Mouse (Mus musculus): Measurements from ENCODE around the gene Olfr957. TPM values are rescaled to one million over a fixed set of nuclear protein-coding genes. Genes with fewer than 3 reads are reported as not detected.

The Olfr957 gene
- not detected in 2 replicates for polyA plus RNA-seq (2015; fragmentation: Nextera tagmentation; extraction: Ambion mirVana)

GRCm38 (mm10) chr9:39515531-39515930 is at the start of gene Olfr957:
Gene Olfr957, minus strand, starts transcription at chr9:39515809.
- Histone ChIP-seq H3K9me3 (no peaks in the 10 kb centered on the region), H3K36me3 (no peaks in the 10 kb centered on the region), H3K27ac (no peak within 1 kb of the TSS), H3K4me2 (replicated peaks) (no peak within 1 kb of the TSS), H3K4me1 (peaks cover 4% of the 10 kb centered on the region), H3K4me3 (no peak within 1 kb of the TSS), H3K27me3 (no peaks in the 10 kb centered on the region), H3K9ac (no peak within 1 kb of the TSS)
- 40% methylated on average over 3 of the region's 3 CpGs for WGBS
- ATAC-seq (ENCODE audit: low FRiP score, low read depth) = peak; percentile 32; the same call in 1 of the 2 replicates

GRCm38 (mm10) chr9:39558349-39558647 is 42.7 kb upstream of the Olfr957 start:
- H3K27me3 ChIP-seq = no peaks in the 10 kb centered on the region
- H3K36me3 ChIP-seq = no peaks in the 10 kb centered on the region
- no peak overlapping the region for H3K27ac ChIP-seq
- no peak for ATAC-seq (ENCODE audit: low FRiP score, low read depth)
- H3K9ac ChIP-seq = no peak overlapping the region
- H3K4me3 ChIP-seq = no peak overlapping the region
- no peaks in the 10 kb centered on the region for H3K4me1 ChIP-seq
- H3K4me2 ChIP-seq (replicated peaks) = no peak overlapping the region
- H3K9me3 ChIP-seq = no peaks in the 10 kb centered on the region

DNA sequence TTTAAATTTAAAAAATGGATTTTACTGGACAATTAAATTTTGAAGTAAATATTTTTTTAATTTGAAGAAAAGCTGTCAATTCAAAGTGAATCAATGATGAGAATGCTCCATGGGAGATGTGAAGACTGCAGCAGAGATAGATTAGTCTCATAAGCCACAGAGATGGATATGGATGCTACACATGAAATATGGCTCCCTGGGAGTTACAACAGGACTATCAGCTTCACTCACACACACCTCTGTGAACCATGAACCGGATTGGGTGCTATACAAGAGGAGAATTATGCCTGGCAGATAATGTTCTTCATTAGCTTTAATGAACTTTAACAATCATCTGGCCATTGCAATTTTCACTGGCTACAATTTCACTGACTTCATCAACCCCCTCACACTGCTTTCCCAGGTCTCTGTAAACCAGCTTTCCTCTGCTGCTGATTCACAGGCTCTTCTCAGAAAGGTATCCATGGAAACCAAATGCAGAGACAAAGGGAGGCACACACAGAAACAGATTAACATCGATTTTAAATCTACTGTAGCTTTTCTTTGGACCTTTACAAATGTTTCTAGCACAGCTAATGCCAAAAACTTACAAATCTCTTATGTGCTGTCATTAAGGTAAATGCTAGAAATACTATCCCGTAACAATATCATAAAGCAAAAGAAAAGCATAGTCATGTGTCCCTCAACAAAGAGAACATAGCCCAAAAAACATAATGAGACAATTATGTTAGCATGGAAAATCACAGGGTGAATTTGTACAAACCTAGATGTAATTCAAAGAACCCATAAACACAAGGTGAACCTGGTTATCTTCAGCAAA is 42.1 kb upstream of the Olfr957 start:
- Histone ChIP-seq H3K9ac (no peak overlapping the region), H3K4me2 (replicated peaks) (no peak overlapping the region), H3K36me3 (no peaks in the 10 kb centered on the region), H3K27ac (no peak overlapping the region), H3K9me3 (no peaks in the 10 kb centered on the region), H3K27me3 (no peaks in the 10 kb centered on the region), H3K4me1 (no peaks in the 10 kb centered on the region), H3K4me3 (no peak overlapping the region)
- WGBS = 54% methylated on average over 3 of the region's 3 CpGs
- ATAC-seq (ENCODE audit: low FRiP score, low read depth) = no peak

DNA sequence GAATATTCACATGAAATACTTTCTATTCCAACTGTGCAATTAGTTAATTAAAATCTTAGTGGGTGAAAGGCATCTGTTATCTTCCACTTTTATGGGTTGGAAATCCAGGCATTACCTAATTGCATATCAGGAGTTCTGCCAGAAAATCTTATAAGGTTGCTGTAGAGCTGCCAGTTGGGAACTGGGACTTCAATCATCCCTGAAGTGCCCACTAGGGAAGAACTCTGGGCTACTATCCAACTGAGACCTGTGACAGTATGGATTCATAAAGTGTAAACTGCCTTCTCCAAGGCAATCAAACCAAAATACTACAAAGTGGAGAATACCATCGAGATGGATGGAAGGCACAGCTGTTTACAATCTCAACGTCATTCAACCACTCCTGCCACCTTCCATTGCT is 38.3 kb upstream of the Olfr957 start, which contains the start of gene Olfr958:
TSS of gene Olfr958 (minus strand) at position 109 of the 400 bp plus-strand sequence.
- Histone ChIP-seq H3K27me3 (no peaks in the 10 kb centered on the region), H3K4me2 (replicated peaks) (no peak within 1 kb of the TSS), H3K27ac (no peak within 1 kb of the TSS), H3K36me3 (no peaks in the 10 kb centered on the region), H3K4me1 (no peaks in the 10 kb centered on the region), H3K9me3 (no peaks in the 10 kb centered on the region), H3K4me3 (no peak within 1 kb of the TSS), H3K9ac (no peak within 1 kb of the TSS)
- peak; percentile 48 for ATAC-seq (ENCODE audit: low FRiP score, low read depth)
- WGBS = 43% methylated on average over 2 of the region's 2 CpGs

DNA sequence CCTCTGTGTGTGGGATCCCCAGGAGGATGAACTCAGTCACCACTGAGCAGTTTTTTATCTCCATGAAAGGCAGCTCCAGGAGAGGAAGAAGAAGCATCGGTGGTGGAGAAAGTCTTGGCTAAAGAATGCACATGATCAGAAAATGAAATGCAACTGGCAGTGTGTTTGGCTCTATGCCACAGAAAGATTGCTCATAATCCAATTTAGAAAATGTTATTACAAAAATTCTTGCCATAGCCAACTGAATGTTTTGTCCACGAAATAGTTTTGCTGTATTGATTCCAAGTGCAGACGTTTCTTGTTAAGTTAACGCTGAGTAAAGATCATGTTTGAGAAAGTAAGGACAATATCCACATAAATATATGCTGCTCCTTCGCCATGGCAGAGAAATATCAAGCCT is 35.2 kb upstream of the Olfr957 start:
- Histone ChIP-seq H3K4me1 (no peaks in the 10 kb centered on the region), H3K36me3 (no peaks in the 10 kb centered on the region), H3K27ac (no peak overlapping the region), H3K9ac (no peak overlapping the region), H3K4me3 (no peak overlapping the region), H3K4me2 (replicated peaks) (no peak overlapping the region), H3K9me3 (no peaks in the 10 kb centered on the region), H3K27me3 (no peaks in the 10 kb centered on the region)
- 70% methylated on average over 5 of the region's 5 CpGs for WGBS
- ATAC-seq (ENCODE audit: low FRiP score, low read depth) = no peak

DNA sequence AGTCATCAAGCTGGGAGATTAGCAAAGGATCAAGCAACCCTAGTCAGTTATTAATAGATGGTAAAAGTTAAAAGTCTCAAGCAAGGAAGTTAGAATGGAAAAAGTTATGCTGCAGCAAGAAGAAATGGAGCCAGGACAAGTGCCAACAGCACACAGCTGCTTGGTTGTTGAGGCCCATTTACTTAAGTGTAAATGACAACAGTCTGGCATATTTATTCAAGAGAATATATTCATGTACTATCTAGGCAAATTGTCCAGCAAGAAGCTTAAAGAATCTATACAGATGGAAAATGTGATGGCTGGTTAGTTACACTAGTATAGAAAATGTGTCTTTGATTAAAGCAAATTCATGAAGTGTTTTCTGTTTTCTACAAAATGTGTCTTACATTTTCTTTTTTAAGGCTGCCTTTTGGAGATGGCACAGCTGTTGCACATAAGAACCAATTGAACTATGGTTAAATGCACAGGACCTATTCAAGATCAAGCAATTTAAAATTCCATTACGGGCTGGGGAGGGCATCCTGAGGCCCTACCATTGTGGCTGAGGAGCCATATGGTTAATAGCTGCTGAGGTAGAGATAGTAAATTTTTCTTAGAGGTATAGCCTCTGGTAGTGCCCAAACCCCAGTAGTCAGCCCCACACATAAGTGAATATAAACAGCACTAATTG is 8.1 kb upstream of the Olfr957 start:
- ATAC-seq (ENCODE audit: low FRiP score, low read depth) = no peak
- H3K27ac ChIP-seq = no peak overlapping the region
- 47% methylated on average over 1 of the region's 1 CpGs for WGBS

DNA sequence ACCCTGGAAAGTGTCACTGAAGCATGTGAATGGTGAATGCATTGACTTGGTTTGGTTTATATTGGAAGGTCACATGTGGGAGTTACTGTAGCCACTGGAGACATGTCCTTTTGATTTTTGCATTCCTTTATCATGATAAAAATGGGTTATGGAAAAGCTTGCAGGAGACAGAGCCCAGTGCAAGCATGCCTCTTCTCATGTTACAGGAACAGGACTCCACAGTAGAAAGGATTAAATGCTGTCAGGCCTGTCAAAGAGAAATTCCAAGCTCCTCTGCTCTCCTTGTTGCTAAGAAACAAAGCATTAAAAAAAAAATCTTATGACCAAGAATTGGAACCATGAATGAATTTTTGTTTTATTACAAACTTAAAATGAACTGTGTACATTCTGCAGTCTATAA is 3.0 kb upstream of the Olfr957 start:
- no peak overlapping the region for H3K4me3 ChIP-seq
- peak; percentile 69 for ATAC-seq (ENCODE audit: low FRiP score, low read depth)
- H3K27me3 ChIP-seq = no peaks in the 10 kb centered on the region
- no peaks in the 10 kb centered on the region for H3K36me3 ChIP-seq
- H3K4me1 ChIP-seq = peaks cover 4% of the 10 kb centered on the region
- no peak overlapping the region for H3K4me2 ChIP-seq (replicated peaks)
- no peaks in the 10 kb centered on the region for H3K9me3 ChIP-seq
- no peak overlapping the region for H3K9ac ChIP-seq
- H3K27ac ChIP-seq = no peak overlapping the region

More for the DNA sequence above, 8.1 kb upstream of the Olfr957 start:
- H3K36me3 ChIP-seq = no peaks in the 10 kb centered on the region
- H3K27me3 ChIP-seq = no peaks in the 10 kb centered on the region
- H3K4me3 ChIP-seq = no peak overlapping the region
- no peak overlapping the region for H3K9ac ChIP-seq
- H3K4me2 ChIP-seq (replicated peaks) = no peak overlapping the region
- H3K4me1 ChIP-seq = no peaks in the 10 kb centered on the region
- no peaks in the 10 kb centered on the region for H3K9me3 ChIP-seq

- no peak for ATAC-seq (ENCODE audit: low FRiP score, low read depth)
- Histone ChIP-seq H3K27ac (no peak overlapping the region), H3K4me1 (no peaks in the 10 kb centered on the region), H3K4me3 (no peak overlapping the region), H3K9me3 (no peaks in the 10 kb centered on the region), H3K4me2 (replicated peaks) (no peak overlapping the region), H3K36me3 (no peaks in the 10 kb centered on the region), H3K27me3 (no peaks in the 10 kb centered on the region), H3K9ac (no peak overlapping the region)
- WGBS = 76% methylated on average over 9 of the region's 9 CpGs
Measured at GRCm38 (mm10) chr9:39509412-39509811, 6.2 kb downstream of the Olfr957 start.

GRCm38 (mm10) chr9:39508998-39509397 is 6.6 kb downstream of the Olfr957 start:
- no peaks in the 10 kb centered on the region for H3K9me3 ChIP-seq
- no peak overlapping the region for H3K4me3 ChIP-seq
- WGBS = 10% methylated on average over 6 of the region's 6 CpGs
- no peaks in the 10 kb centered on the region for H3K4me1 ChIP-seq
- ATAC-seq (ENCODE audit: low FRiP score, low read depth) = no peak; the same call in 1 of the 2 replicates
- no peaks in the 10 kb centered on the region for H3K36me3 ChIP-seq
- H3K9ac ChIP-seq = no peak overlapping the region
- H3K27me3 ChIP-seq = no peaks in the 10 kb centered on the region
- no peak overlapping the region for H3K4me2 ChIP-seq (replicated peaks)
- no peak overlapping the region for H3K27ac ChIP-seq

- H3K9me3 ChIP-seq = no peaks in the 10 kb centered on the region
- WGBS = 87% methylated on average over 2 of the region's 2 CpGs
- no peaks in the 10 kb centered on the region for H3K4me1 ChIP-seq
- H3K9ac ChIP-seq = no peak within 1 kb of the TSS
- no peak for ATAC-seq (ENCODE audit: low FRiP score, low read depth)
- no peak within 1 kb of the TSS for H3K4me2 ChIP-seq (replicated peaks)
- no peaks in the 10 kb centered on the region for H3K27me3 ChIP-seq
- no peak within 1 kb of the TSS for H3K27ac ChIP-seq
- no peaks in the 10 kb centered on the region for H3K36me3 ChIP-seq
- H3K4me3 ChIP-seq = no peak within 1 kb of the TSS
Measured at GRCm38 (mm10) chr9:39493895-39494294, 21.7 kb downstream of the Olfr957 start, which contains the start of gene Olfr44. Gene Olfr44, minus strand, starts transcription at chr9:39493995.

GRCm38 (mm10) chr9:39471844-39472243 is 43.8 kb downstream of the Olfr957 start, which contains the start of gene Olfr955:
Gene Olfr955, minus strand, starts transcription at chr9:39471944.
- WGBS = 48% methylated on average over 1 of the region's 1 CpGs

More at GRCm38 (mm10) chr9:39471844-39472243, 43.8 kb downstream of the Olfr957 start, which contains the start of gene Olfr955:
- no peak within 1 kb of the TSS for H3K4me2 ChIP-seq (replicated peaks)
- H3K27ac ChIP-seq = no peak within 1 kb of the TSS
- no peak within 1 kb of the TSS for H3K4me3 ChIP-seq
- no peak within 1 kb of the TSS for H3K9ac ChIP-seq
- ATAC-seq (ENCODE audit: low FRiP score, low read depth) = no peak
- H3K9me3 ChIP-seq = no peaks in the 10 kb centered on the region
- no peaks in the 10 kb centered on the region for H3K4me1 ChIP-seq
- no peaks in the 10 kb centered on the region for H3K27me3 ChIP-seq
- no peaks in the 10 kb centered on the region for H3K36me3 ChIP-seq

Measured in limb, embryonic 13.5 days (tissue).